Mouse (Mus musculus): ENCODE measurements around the gene Gm19426. TPM values are rescaled to one million over a fixed set of nuclear protein-coding genes. Genes with fewer than 3 reads are reported as not detected.

Gene Gm19426
- total and polyA plus RNA-seq, 3 experiments = not detected

DNA sequence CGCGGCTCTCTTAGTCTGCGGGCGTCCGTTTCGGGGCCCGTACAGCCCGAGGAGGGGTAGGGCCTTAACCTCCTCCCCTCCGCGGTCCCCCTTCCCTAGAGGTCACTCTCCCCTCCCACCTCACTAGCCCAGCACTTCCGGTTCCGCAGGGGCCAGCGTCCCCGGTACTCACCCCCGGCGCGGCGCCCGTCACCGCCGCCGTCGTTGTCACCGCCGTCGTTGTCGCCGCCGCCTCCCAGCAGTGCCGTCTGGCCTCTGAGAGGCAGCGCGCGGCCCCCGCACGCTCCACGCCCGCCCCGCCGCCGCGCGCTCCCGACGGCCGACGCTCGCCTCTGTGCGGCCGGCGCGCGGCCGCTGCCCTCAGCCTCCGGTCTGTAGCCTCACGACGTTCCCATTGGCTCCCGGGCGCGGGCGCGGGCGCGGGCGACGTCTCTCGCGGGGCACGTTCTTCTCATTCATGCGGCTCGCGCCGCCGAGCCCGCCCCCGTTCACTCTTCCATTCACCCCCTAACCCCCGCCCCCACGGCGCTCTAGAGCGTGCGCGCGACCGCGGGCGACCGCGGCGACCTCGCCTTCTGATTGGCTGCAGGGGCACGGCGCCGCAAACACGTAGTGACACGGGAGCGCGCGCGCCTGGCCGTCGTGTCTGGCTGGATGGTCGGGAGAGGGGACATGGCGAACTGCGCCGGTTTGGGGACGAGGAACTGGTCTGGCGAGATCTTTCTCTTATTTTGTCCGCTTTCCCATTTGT is 28.5 kb downstream of the Gm19426 start, which contains the start of gene Zdhhc5 (continued):
- TF ChIP-seq MXI1 (IDR thresholded peaks at IDR 0.05; ENCODE audit: low read depth, low read length) (peak; percentile 61; the same call in 1 of the 2 replicates), MAZ (IDR thresholded peaks at IDR 0.05; ENCODE audit: low read depth, low read length) (no peak; the same call in none of the 2 replicates), HCFC1 (IDR thresholded peaks at IDR 0.05; ENCODE audit: low read depth, low read length) (no peak; the same call in 1 of the 2 replicates), CTCF (conservative IDR thresholded peaks at IDR 0.05 in 1 of 2, IDR thresholded peaks at IDR 0.05 in 1 of 2; ENCODE audit: low read depth in 2 of 2, low read length in 2 of 2) (no peak), MYC (IDR thresholded peaks at IDR 0.05; ENCODE audit: low read depth, low read length) (no peak), CHD2 (IDR thresholded peaks at IDR 0.05; ENCODE audit: low read length) (peak; percentile 26; the same call in 1 of the 2 replicates)

DNA sequence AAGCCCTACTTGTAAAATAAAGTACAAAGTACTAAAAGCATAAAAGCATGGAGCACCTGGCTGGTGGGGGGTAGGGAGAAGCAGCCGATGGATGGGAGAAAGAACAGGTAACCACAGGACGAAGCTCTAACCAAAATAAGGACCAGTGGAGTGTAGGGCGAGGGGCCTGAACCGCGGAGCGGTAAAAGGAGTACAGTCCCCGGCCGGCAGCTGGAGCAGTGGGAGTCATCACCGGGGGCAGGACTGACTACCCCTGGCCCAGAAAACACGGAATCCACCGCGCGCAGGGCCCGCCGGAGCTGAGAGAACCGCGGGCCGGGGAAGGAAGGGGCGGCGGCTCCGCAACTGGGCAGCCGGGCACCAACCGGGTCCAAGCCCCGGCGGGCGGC is 29.0 kb downstream of the Gm19426 start:
- in situ Hi-C loops (cut with MboI; ENCODE audit: low pct_ligation_motif_present, low pct_unique_long_range_greater_than_20kb, low sequenced_read_pairs) (no loop called here), dilution Hi-C loops (cut with MboI; ENCODE audit: extremely low pct_ligation_motif_present, extremely low pct_unique_long_range_greater_than_20kb, low sequenced_read_pairs) (no loop called here)
- H3K79me2 ChIP-seq (replicated peaks; ENCODE audit: control insufficient read depth, extremely low read depth, insufficient read depth, poor library complexity, severe bottlenecking) = peaks cover 36% of the 10 kb centered on the region
- peak overlapping the region; percentile 98 for H3K9ac ChIP-seq (ENCODE audit: insufficient read depth, low read depth)
- H3K27me3 ChIP-seq (replicated peaks) = no peaks in the 10 kb centered on the region
- H3K4me1 ChIP-seq (ENCODE audit: control insufficient read depth in 1 of 2, insufficient read depth in 2 of 2) = peaks cover 0 to 26% of the 10 kb centered on the region in 2 experiments; a peak in 3 of 4 replicates
- peak overlapping the region; percentile 70 to 95 (median 90) for H3K4me3 ChIP-seq (replicated peaks in 1 of 3; ENCODE audit: low read depth in 2 of 3, low read length in 2 of 3, poor library complexity in 1 of 3)
- TF ChIP-seq KAT2A (IDR thresholded peaks at IDR 0.05; ENCODE audit: insufficient replicate concordance, low read length) = no peak
- no peak for TF ChIP-seq HCFC1 (IDR thresholded peaks at IDR 0.05; ENCODE audit: low read depth, low read length)
- no peak for TF ChIP-seq ZC3H11A (IDR thresholded peaks at IDR 0.05; ENCODE audit: low read depth, low read length)
- TF ChIP-seq RAD21 (IDR thresholded peaks at IDR 0.05; ENCODE audit: low read depth, low read length) = no peak
- TF ChIP-seq MAFK (IDR thresholded peaks at IDR 0.05; ENCODE audit: insufficient replicate concordance, low read length) = no peak
- no peak for TF ChIP-seq POLR2AphosphoS2 (IDR thresholded peaks at IDR 0.05; ENCODE audit: low read depth, low read length)
- TF ChIP-seq MAZ (IDR thresholded peaks at IDR 0.05; ENCODE audit: low read depth, low read length) = no peak
- no peak for TF ChIP-seq TCF12 (IDR thresholded peaks at IDR 0.05; ENCODE audit: low read depth, low read length)
- no peak for TF ChIP-seq NRF1 (IDR thresholded peaks at IDR 0.05; ENCODE audit: low read depth, low read length)
- TF ChIP-seq ZKSCAN1 (IDR thresholded peaks at IDR 0.05; ENCODE audit: borderline replicate concordance, low read depth, low read length) = no peak
- no peak for TF ChIP-seq TBP (conservative IDR thresholded peaks at IDR 0.05; ENCODE audit: low read depth, low read length)
- TF ChIP-seq EP300 (IDR thresholded peaks at IDR 0.05; ENCODE audit: low read length) = no peak
- no peak for TF ChIP-seq USF2 (conservative IDR thresholded peaks at IDR 0.05; ENCODE audit: low read depth, low read length)
- TF ChIP-seq MAX (IDR thresholded peaks at IDR 0.05; ENCODE audit: low read length) = no peak
- no peak for TF ChIP-seq JUN (IDR thresholded peaks at IDR 0.05; ENCODE audit: insufficient read depth, low read depth, low read length)
- no peak for TF ChIP-seq PAX5 (IDR thresholded peaks at IDR 0.05; ENCODE audit: low read length)
- no peak for TF ChIP-seq CTCF (conservative IDR thresholded peaks at IDR 0.05 in 1 of 2, IDR thresholded peaks at IDR 0.05 in 1 of 2; ENCODE audit: low read depth in 2 of 2, low read length in 2 of 2)
- no peak for TF ChIP-seq ZMIZ1 (IDR thresholded peaks at IDR 0.05; ENCODE audit: low read depth, low read length)
- DNase-seq (ENCODE audit: extremely low read depth) = peak; percentile 19
- peak overlapping the region; percentile 99 for H3K27ac ChIP-seq (ENCODE audit: insufficient read depth, low read depth)
- no peaks in the 10 kb centered on the region for H3K9me3 ChIP-seq (replicated peaks; ENCODE audit: low read length)
- peak overlapping the region; percentile 64; the same call in 1 of the 2 replicates for H3K4me2 ChIP-seq (ENCODE audit: insufficient read depth, low read depth, poor library complexity, severe bottlenecking)
- H3K36me3 ChIP-seq (replicated peaks in 1 of 2; ENCODE audit: control insufficient read depth in 1 of 2, insufficient read depth in 1 of 2, low read length in 1 of 2) = peaks cover 13 to 21% of the 10 kb centered on the region in 2 experiments
